Mouse (Mus musculus): ENCODE results near the gene Gm47969. TPM values are rescaled to one million over a fixed set of nuclear protein-coding genes. Genes with fewer than 3 reads are reported as not detected.

The Gm47969 gene
- polyA plus RNA-seq, 1 experiment from 2014 or later, result not detected

DNA sequence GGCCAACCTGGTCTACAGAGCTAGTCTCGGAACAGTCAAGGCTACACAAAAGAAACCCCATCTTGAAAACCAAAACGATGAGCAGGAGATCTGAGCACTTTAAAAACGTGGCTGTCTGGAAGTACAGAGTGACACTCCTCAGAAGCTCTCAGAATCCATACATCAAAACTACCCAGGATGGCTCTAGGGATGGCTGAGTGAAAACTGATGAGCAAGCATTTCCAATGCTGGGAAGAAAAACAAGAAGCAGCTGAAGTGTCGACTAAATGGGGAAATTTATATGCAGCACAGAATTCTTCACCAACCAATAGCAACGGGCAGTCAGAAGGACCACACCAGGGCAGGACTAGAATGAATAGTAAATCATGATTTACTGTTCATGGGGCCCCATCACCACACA, 10.2 kb upstream of the Gm47969 start:
- H3K9me3 ChIP-seq (ENCODE audit: control insufficient read depth, low read length), result no peaks in the 10 kb centered on the region
- ATAC-seq, result no peak
- H3K27ac ChIP-seq (ENCODE audit: low read length), result no peak overlapping the region
- H3K4me2 ChIP-seq (ENCODE audit: low read depth, low read length), result no peak overlapping the region
- WGBS, result 70% methylated on average over 5 of the region's 5 CpGs
- H3K4me3 ChIP-seq (ENCODE audit: low read length), result no peak overlapping the region
- no peaks in the 10 kb centered on the region for H3K36me3 ChIP-seq (ENCODE audit: control insufficient read depth, insufficient read depth, low read length)
- no peaks in the 10 kb centered on the region for H3K27me3 ChIP-seq (replicated peaks; ENCODE audit: control insufficient read depth, insufficient read depth, low read length)
- H3K4me1 ChIP-seq (ENCODE audit: control insufficient read depth, insufficient read depth, low read length), result 0 out of 2 replicates have a peak, but pooled peaks cover 6% of the 10 kb centered on the region
- no peak overlapping the region for H3K9ac ChIP-seq (ENCODE audit: low read depth, low read length)

DNA sequence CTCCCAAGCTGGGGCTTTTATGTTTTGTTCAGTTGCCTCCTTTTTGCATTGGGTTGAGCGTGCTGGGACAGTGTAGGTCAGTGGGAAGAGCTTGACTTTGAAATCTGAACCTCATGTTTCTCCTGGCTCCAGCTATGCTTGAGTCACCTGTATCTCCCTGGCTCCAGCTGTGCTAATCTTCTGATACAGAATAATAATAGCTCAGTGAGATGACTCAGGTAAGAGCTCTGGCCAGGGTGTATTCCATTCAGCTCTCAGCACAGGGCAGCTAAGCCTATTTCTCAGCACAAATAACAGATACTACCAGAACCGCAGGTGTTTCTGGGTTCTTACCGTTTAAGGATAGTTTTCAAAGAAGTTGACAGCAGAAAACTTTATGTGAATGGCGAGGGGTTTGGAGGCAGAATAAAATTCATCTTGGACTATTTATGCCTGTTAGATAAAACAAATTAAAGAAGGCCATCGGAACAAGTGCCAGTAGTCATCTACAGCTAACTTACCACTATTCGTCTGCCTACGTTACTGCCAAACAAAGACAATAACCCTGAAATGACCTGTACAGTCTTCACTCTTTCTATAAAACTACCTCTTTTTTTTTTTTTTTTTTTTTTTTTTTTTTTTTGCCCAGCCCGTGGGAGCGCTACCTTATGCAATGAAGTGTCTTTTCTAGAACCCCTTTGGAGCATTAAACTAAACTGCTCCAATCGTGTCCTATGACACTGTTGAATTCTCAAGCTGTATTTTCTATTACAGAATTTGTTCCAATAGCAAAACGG, 7.7 kb upstream of the Gm47969 start:
- Histone ChIP-seq H3K27me3 (replicated peaks; ENCODE audit: control insufficient read depth, insufficient read depth, low read length) (no peaks in the 10 kb centered on the region), H3K9me3 (ENCODE audit: control insufficient read depth, low read length) (no peaks in the 10 kb centered on the region), H3K36me3 (ENCODE audit: control insufficient read depth, insufficient read depth, low read length) (no peaks in the 10 kb centered on the region), H3K4me2 (ENCODE audit: low read depth, low read length) (no peak overlapping the region), H3K27ac (ENCODE audit: low read length) (no peak overlapping the region), H3K9ac (ENCODE audit: low read depth, low read length) (no peak overlapping the region), H3K4me3 (ENCODE audit: low read length) (no peak overlapping the region), H3K4me1 (ENCODE audit: control insufficient read depth, insufficient read depth, low read length) (0 out of 2 replicates have a peak, but pooled peaks cover 6% of the 10 kb centered on the region)
- 75% methylated on average over 11 of the region's 11 CpGs for WGBS
- 0 out of 2 replicates have a peak, but pooled peaks have one; percentile 48 for ATAC-seq

DNA sequence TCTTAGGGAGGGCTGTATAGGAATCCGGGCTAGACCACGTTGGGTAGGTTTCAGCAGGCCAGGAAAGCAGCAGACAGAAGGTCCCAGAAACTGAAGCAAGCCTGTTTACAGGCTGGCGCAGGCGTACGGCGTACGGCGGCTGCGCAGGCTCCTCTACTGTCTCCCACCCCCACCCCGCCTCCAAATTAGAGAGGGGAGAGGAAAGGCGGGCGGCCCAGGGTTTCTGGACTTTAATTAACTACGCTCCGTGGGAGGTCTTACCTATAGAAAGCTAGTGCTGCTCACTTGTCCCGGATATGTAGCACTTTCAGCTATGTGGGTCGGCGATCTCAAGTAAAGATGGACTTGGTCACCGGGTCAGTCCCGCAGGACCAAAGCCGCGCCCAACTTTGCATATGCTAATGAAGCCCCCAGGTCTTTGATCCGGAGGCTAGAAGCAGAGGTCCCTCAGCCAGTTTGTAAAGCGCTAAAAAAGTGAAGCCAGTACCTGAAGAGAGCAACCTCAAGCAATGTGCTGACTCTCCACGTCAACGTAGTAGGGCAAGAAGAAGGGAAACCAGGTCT, 6.5 kb upstream of the Gm47969 start, which contains the start of gene Slc19a3:
TSS of gene Slc19a3 (minus strand) at position 340 of the 564 bp plus-strand sequence.
- H3K36me3 ChIP-seq (ENCODE audit: control insufficient read depth, insufficient read depth, low read length), result no peaks in the 10 kb centered on the region
- no peaks in the 10 kb centered on the region for H3K9me3 ChIP-seq (ENCODE audit: control insufficient read depth, low read length)
- H3K4me3 ChIP-seq (ENCODE audit: low read length), result peak within 1 kb of the TSS; percentile 59
- no peaks in the 10 kb centered on the region for H3K27me3 ChIP-seq (replicated peaks; ENCODE audit: control insufficient read depth, insufficient read depth, low read length)
- 0 out of 2 replicates have a peak, but pooled peaks cover 6% of the 10 kb centered on the region for H3K4me1 ChIP-seq (ENCODE audit: control insufficient read depth, insufficient read depth, low read length)
- peak; percentile 88 for ATAC-seq
- no peak within 1 kb of the TSS for H3K27ac ChIP-seq (ENCODE audit: low read length)
- WGBS, result 2% methylated on average over 25 of the region's 25 CpGs
- H3K4me2 ChIP-seq (ENCODE audit: low read depth, low read length), result peak within 1 kb of the TSS; percentile 69
- H3K9ac ChIP-seq (ENCODE audit: low read depth, low read length), result peak within 1 kb of the TSS; percentile 67

DNA sequence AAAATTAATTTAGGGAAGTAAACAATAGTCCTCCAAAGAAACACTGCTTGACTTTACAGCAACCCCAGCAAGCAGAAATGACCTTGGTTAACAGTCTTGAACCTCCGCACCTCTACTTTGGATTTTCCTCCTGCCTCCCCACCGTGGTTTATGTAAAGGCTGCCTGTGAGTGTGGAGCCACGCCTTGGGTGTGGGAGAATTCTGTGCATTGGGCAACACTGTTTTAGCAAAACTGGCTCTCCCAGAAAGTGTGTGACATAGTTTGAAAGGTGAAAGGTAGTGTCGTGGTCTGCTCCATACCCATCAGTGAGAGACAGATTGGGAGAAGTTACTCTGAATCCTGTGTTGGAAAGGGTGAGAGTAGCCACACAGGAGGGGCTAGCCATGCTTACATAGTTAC, 5.7 kb upstream of the Gm47969 start:
- Histone ChIP-seq H3K27ac (ENCODE audit: low read length) (no peak overlapping the region), H3K9ac (ENCODE audit: low read depth, low read length) (no peak overlapping the region), H3K4me2 (ENCODE audit: low read depth, low read length) (no peak overlapping the region), H3K27me3 (replicated peaks; ENCODE audit: control insufficient read depth, insufficient read depth, low read length) (no peaks in the 10 kb centered on the region), H3K4me3 (ENCODE audit: low read length) (no peak overlapping the region), H3K4me1 (ENCODE audit: control insufficient read depth, insufficient read depth, low read length) (0 out of 2 replicates have a peak, but pooled peaks cover 6% of the 10 kb centered on the region), H3K36me3 (ENCODE audit: control insufficient read depth, insufficient read depth, low read length) (no peaks in the 10 kb centered on the region), H3K9me3 (ENCODE audit: control insufficient read depth, low read length) (no peaks in the 10 kb centered on the region)
- peak; percentile 36; the same call in 1 of the 2 replicates for ATAC-seq
- WGBS, result 61% methylated on average over 4 of the region's 4 CpGs

DNA sequence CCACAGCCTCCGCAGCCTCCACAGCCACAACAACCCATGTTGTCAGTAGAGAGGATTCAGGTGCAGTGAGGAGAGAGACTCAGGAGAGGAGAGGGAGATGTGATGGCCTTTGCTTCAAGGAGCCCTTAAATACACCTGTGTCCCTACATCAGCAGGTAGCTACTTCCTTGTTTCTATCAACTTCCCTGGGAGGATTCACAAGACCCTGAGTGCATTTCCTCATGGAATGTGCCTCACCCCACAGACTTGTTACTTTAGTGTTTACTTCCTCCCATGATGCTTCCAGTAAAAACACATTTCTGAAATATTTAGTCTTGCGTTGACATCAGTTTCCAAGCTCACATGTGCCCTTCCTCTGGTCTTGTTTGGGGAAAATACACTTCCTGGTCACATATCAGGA, 2.4 kb upstream of the Gm47969 start, which contains the start of gene Krtap28-10:
TSS of gene Krtap28-10 (minus strand) at position 101 of the 400 bp plus-strand sequence.
- H3K4me2 ChIP-seq (ENCODE audit: low read depth, low read length), result no peak within 1 kb of the TSS
- 0 out of 2 replicates have a peak, but pooled peaks cover 6% of the 10 kb centered on the region for H3K4me1 ChIP-seq (ENCODE audit: control insufficient read depth, insufficient read depth, low read length)
- H3K9me3 ChIP-seq (ENCODE audit: control insufficient read depth, low read length), result no peaks in the 10 kb centered on the region
- H3K27me3 ChIP-seq (replicated peaks; ENCODE audit: control insufficient read depth, insufficient read depth, low read length), result no peaks in the 10 kb centered on the region
- no peak within 1 kb of the TSS for H3K9ac ChIP-seq (ENCODE audit: low read depth, low read length)
- 97% methylated on average over 2 of the region's 2 CpGs for WGBS
- ATAC-seq, result no peak
- no peak within 1 kb of the TSS for H3K27ac ChIP-seq (ENCODE audit: low read length)
- no peak within 1 kb of the TSS for H3K4me3 ChIP-seq (ENCODE audit: low read length)
- no peaks in the 10 kb centered on the region for H3K36me3 ChIP-seq (ENCODE audit: control insufficient read depth, insufficient read depth, low read length)

DNA sequence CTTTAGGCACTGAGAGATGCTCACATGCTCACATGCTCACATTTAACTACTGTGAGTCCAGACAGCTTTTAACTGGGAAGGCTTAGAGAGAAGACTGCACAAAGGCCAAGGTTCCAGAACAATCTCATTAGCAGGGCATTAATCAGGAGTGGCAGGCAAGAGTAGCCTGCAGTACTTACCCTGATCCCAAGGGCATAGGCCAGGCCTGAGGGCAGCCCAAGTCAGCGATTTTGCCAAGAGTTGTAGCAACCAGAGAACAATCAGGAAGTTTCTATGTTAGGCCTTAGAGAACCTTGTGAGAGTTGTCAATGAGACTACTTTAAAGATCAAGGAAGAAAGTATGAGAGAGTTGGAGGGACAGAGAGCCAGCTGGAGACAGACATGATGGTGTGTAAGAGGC, 13.7 kb downstream of the Gm47969 start:
- H3K36me3 ChIP-seq (ENCODE audit: control insufficient read depth, insufficient read depth, low read length), result no peaks in the 10 kb centered on the region
- H3K4me1 ChIP-seq (ENCODE audit: control insufficient read depth, insufficient read depth, low read length), result no peaks in the 10 kb centered on the region; the same call in 1 of the 2 replicates
- H3K4me3 ChIP-seq (ENCODE audit: low read length), result no peak overlapping the region
- no peak for ATAC-seq
- no peaks in the 10 kb centered on the region for H3K27me3 ChIP-seq (replicated peaks; ENCODE audit: control insufficient read depth, insufficient read depth, low read length)
- WGBS, result 57% methylated on average over 1 of the region's 1 CpGs
- H3K4me2 ChIP-seq (ENCODE audit: low read depth, low read length), result no peak overlapping the region
- no peak overlapping the region for H3K27ac ChIP-seq (ENCODE audit: low read length)
- no peak overlapping the region for H3K9ac ChIP-seq (ENCODE audit: low read depth, low read length)
- no peaks in the 10 kb centered on the region for H3K9me3 ChIP-seq (ENCODE audit: control insufficient read depth, low read length)

DNA sequence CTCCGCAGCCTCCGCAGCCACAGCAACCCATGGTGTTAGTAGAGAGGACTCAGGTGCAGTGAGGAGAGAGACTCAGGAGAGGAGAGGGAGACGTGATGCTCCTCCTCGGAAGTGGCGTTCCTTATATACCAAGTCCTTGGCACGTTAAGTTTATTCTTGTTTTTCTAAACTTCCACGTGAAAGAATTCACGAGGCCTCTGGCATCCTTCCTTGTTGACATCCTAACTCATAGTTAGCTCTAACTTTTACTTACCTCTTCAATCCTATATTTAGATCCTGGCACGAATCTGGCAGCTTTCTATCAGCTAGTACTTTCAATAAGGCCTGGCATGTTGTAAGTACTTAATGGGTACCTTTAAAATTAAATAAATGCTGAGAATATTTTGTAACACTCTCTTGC, 14.5 kb downstream of the Gm47969 start, which contains the start of gene A030005K14Rik:
TSS of gene A030005K14Rik (minus strand) at position 101 of the 400 bp plus-strand sequence.
- Histone ChIP-seq H3K36me3 (ENCODE audit: control insufficient read depth, insufficient read depth, low read length) (no peaks in the 10 kb centered on the region), H3K27ac (ENCODE audit: low read length) (no peak within 1 kb of the TSS), H3K9me3 (ENCODE audit: control insufficient read depth, low read length) (no peaks in the 10 kb centered on the region), H3K27me3 (replicated peaks; ENCODE audit: control insufficient read depth, insufficient read depth, low read length) (no peaks in the 10 kb centered on the region), H3K9ac (ENCODE audit: low read depth, low read length) (no peak within 1 kb of the TSS), H3K4me3 (ENCODE audit: low read length) (no peak within 1 kb of the TSS), H3K4me1 (ENCODE audit: control insufficient read depth, insufficient read depth, low read length) (no peaks in the 10 kb centered on the region; the same call in 1 of the 2 replicates), H3K4me2 (ENCODE audit: low read depth, low read length) (no peak within 1 kb of the TSS)
- WGBS, result 87% methylated on average over 9 of the region's 9 CpGs
- no peak for ATAC-seq

DNA sequence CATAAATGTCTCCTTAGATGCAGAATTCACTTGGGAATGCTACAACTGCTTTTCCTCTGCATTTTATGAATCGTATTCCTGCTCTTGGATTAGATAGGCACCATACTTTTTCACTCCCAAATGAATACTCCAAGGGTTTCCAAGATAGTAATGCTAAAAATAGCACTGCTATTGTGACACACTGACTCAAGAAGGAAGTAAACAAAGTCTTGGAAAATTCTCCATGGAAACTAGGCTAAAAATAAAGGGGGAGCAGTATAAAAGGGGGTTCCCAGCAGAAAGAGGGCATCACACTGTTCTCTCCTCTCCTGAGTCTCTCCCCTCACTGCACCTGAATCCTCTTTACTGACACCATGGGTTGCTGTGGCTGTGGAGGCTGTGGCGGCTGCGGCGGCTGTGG, 15.9 kb downstream of the Gm47969 start, which contains the start of gene Krtap28-13:
TSS of gene Krtap28-13 (plus strand) at position 288 of the 400 bp plus-strand sequence.
- no peaks in the 10 kb centered on the region for H3K36me3 ChIP-seq (ENCODE audit: control insufficient read depth, insufficient read depth, low read length)
- H3K27me3 ChIP-seq (replicated peaks; ENCODE audit: control insufficient read depth, insufficient read depth, low read length), result no peaks in the 10 kb centered on the region
- no peaks in the 10 kb centered on the region; the same call in 1 of the 2 replicates for H3K4me1 ChIP-seq (ENCODE audit: control insufficient read depth, insufficient read depth, low read length)
- H3K9me3 ChIP-seq (ENCODE audit: control insufficient read depth, low read length), result no peaks in the 10 kb centered on the region
- H3K4me2 ChIP-seq (ENCODE audit: low read depth, low read length), result no peak within 1 kb of the TSS
- WGBS, result 83% methylated on average over 4 of the region's 4 CpGs
- H3K27ac ChIP-seq (ENCODE audit: low read length), result no peak within 1 kb of the TSS
- no peak within 1 kb of the TSS for H3K9ac ChIP-seq (ENCODE audit: low read depth, low read length)
- no peak for ATAC-seq
- no peak within 1 kb of the TSS for H3K4me3 ChIP-seq (ENCODE audit: low read length)

DNA sequence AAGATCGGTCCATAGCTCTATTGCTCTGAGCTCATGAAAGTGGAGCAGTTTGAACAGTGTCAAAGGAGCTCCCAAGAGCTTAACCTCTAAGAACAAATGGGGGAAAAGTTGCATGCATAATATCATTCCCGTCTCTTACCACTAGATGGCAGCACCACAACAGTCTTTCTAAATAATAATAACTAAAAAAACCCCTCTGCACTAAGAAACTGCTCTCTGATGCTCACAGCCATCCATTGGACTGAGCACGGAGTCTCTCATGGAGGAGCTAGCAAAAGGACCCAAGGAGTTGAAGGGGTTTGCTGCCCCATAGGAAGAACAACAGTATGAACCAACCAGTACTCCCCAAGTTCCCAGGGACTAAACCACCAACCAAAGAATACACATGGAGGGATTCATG, 20.1 kb downstream of the Gm47969 start:
- Histone ChIP-seq H3K9ac (ENCODE audit: low read depth, low read length) (no peak overlapping the region), H3K36me3 (ENCODE audit: control insufficient read depth, insufficient read depth, low read length) (no peaks in the 10 kb centered on the region), H3K4me1 (ENCODE audit: control insufficient read depth, insufficient read depth, low read length) (no peaks in the 10 kb centered on the region; the same call in 1 of the 2 replicates), H3K4me2 (ENCODE audit: low read depth, low read length) (no peak overlapping the region), H3K9me3 (ENCODE audit: control insufficient read depth, low read length) (no peaks in the 10 kb centered on the region), H3K27ac (ENCODE audit: low read length) (no peak overlapping the region), H3K27me3 (replicated peaks; ENCODE audit: control insufficient read depth, insufficient read depth, low read length) (no peaks in the 10 kb centered on the region), H3K4me3 (ENCODE audit: low read length) (no peak overlapping the region)
- ATAC-seq, result 0 out of 2 replicates have a peak, but pooled peaks have one; percentile 26
- 24% methylated on average over 3 of the region's 3 CpGs for WGBS

Measured in intestine, embryonic 16.5 days (tissue).